ENCODE assay signal across 9 mouse cellular contexts in genomic region chr1:72210803-72211679, GRCm38 (mm10). TPM values are rescaled to one million over a fixed set of nuclear protein-coding genes. Genes with fewer than 3 reads are reported as not detected.
DNase-seq lines count a peak whose midpoint lies in the region; ATAC-seq lines count a peak whose summit lies in the region.
"Had no signal": no experiment of that assay in that cellular context is flagged by ENCODE, and none has a peak within 500 bp of the region (broad histone marks: within the 10 kb centered on the region; RNA-seq: fewer than 3 reads in every experiment).

No protein-coding gene starts in this region.

- 23% methylated on average over 17 of the region's 17 CpGs for WGBS in heart, embryonic 12.5 days
- WGBS in forebrain, embryonic 13.5 days: 20% methylated on average over 17 of the region's 17 CpGs
- WGBS in liver, embryonic 15.5 days (ENCODE audit: insufficient replicate concordance): 19% methylated on average over 17 of the region's 17 CpGs

- ATAC-seq in heart, embryonic 12.5 days (ENCODE audit: insufficient number of reproducible peaks, low FRiP score): no peak
- no peak for ATAC-seq in forebrain, embryonic 13.5 days
- ATAC-seq in liver, embryonic 15.5 days (ENCODE audit: insufficient read depth): no peak

- H3K9me3 ChIP-seq in heart, embryonic 12.5 days (replicated peaks): no peaks in the 10 kb centered on the region
- H3K9me3 ChIP-seq in forebrain, embryonic 13.5 days (replicated peaks): no peaks in the 10 kb centered on the region
- H3K9me3 ChIP-seq in liver, embryonic 15.5 days (replicated peaks): no peaks in the 10 kb centered on the region

- H3K36me3 ChIP-seq in heart, embryonic 12.5 days: no peaks in the 10 kb centered on the region
- H3K36me3 ChIP-seq in forebrain, embryonic 13.5 days (ENCODE audit: poor library complexity, severe bottlenecking): no peaks in the 10 kb centered on the region
- H3K36me3 ChIP-seq in liver, embryonic 15.5 days (replicated peaks): no peaks in the 10 kb centered on the region

- no peak for DNase-seq in heart, postnatal 36 days
- DNase-seq in MN1 (ENCODE audit: low spot score): peak; percentile 33
- DNase-seq in right cerebral cortex, adult 2 months (ENCODE audit: low spot score in 2 of 2): no peak
- DNase-seq in left cerebral cortex, adult 9 months (ENCODE audit: low spot score in 2 of 2): no peak
- DNase-seq in testis, postnatal 14 days (ENCODE audit: low spot score): no peak

- peak overlapping the region; percentile 84 for H3K4me3 ChIP-seq in heart, embryonic 12.5 days
- H3K4me3 ChIP-seq in forebrain, embryonic 13.5 days: peak overlapping the region; percentile 76
- peak overlapping the region; percentile 63 for H3K4me3 ChIP-seq in liver, embryonic 15.5 days (replicated peaks)

- no peaks in the 10 kb centered on the region for H3K27me3 ChIP-seq in heart, embryonic 12.5 days (replicated peaks)
- H3K27me3 ChIP-seq in forebrain, embryonic 13.5 days: peaks cover 8% of the 10 kb centered on the region
- peaks cover 42% of the 10 kb centered on the region for H3K27me3 ChIP-seq in liver, embryonic 15.5 days
- H3K27me3 ChIP-seq: Patski had no signal

- no peak overlapping the region for H3K27ac ChIP-seq in heart, embryonic 12.5 days (ENCODE audit: poor library complexity, severe bottlenecking)
- no peak overlapping the region for H3K27ac ChIP-seq in forebrain, embryonic 13.5 days
- H3K27ac ChIP-seq in liver, embryonic 15.5 days (replicated peaks): 0 out of 2 replicates have a peak overlapping the region, but pooled peaks have one; percentile 29

- intact Hi-C loops in heart, postnatal 36 days (cut with DNase I): no loop called here

- H3K9ac ChIP-seq in heart, embryonic 12.5 days: peak overlapping the region; percentile 89
- H3K9ac ChIP-seq in forebrain, embryonic 13.5 days: peak overlapping the region; percentile 82; the same call in 1 of the 2 replicates
- H3K9ac ChIP-seq in liver, embryonic 15.5 days: peak overlapping the region; percentile 52; the same call in 1 of the 2 replicates

- H3K4me2 ChIP-seq in heart, embryonic 12.5 days: peak overlapping the region; percentile 97
- H3K4me2 ChIP-seq in forebrain, embryonic 13.5 days: peak overlapping the region; percentile 97
- peak overlapping the region; percentile 73 for H3K4me2 ChIP-seq in liver, embryonic 15.5 days

- H3K4me1 ChIP-seq in heart, embryonic 12.5 days (replicated peaks): peaks cover 31% of the 10 kb centered on the region
- H3K4me1 ChIP-seq in forebrain, embryonic 13.5 days: peaks cover 11% of the 10 kb centered on the region; the same call in 1 of the 2 replicates
- H3K4me1 ChIP-seq in liver, embryonic 15.5 days (replicated peaks): no peaks in the 10 kb centered on the region; the same call in 1 of the 2 replicates

RNA-seq across cellular contexts. Expression of gene Mreg, which starts 1.1 kb away (rescaled TPM):
- polyA plus RNA-seq in heart, embryonic 12.5 days (2016; fragmentation: Nextera tagmentation; extraction: Ambion mirVana): 5.1 and 5.8 TPM in 2 replicates
- 10 to 100 TPM; 34.5 to 35.5 TPM for total RNA-seq in heart, postnatal 36 days (2021)
- polyA plus RNA-seq in forebrain, embryonic 13.5 days (2015; fragmentation: Nextera tagmentation; extraction: Ambion mirVana): 1.3 and 1.5 TPM in 2 replicates
- polyA plus RNA-seq in liver, embryonic 15.5 days (2015; fragmentation: Nextera tagmentation; extraction: Ambion mirVana): 7.6 and 8.1 TPM in 2 replicates
